Mouse (Mus musculus): ENCODE results near the gene Glis2.

DNA sequence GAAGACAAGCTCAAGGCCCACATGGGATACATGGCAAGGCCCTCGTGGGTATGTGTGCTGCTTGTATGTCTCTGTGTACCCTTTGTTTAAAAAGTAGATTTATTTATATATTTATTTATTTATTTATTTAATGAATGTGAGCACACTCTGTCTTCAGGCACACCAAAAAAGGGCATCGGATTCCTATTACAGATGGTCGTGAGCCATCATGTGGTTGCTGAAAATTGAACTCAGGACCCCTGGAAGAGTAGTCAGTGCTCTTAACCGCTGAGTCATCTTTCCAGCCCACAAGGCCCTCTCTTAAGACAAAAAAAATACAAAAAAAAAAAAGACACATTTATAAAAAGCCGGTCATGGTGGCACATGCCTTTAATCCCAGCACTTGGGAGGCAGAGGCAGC, 46.9 kb upstream of the Glis2 start:
- TF ChIP-seq CTCF (IDR thresholded peaks at IDR 0.05; ENCODE audit: low read depth) = no peak
- TF ChIP-seq EP300 (IDR thresholded peaks at IDR 0.05; ENCODE audit: low read depth) = no peak

Measured in heart, postnatal 0 days (tissue).